Mouse (Mus musculus) layer of hippocampus, postnatal 14 days (tissue): ENCODE measurements around the gene Cyb5r2. TPM values are rescaled to one million over a fixed set of nuclear protein-coding genes. Genes with fewer than 3 reads are reported as not detected.

Source experiments
- DNase-seq, 2 experiments: peaks; one replicate each; pipeline ENCODE4 v3.0.0; 2021 to 2022; ENCODE audit warnings: low spot score in 2 of 2, mixed read lengths in 1 of 2
- total RNA-seq, 2 experiments: library from RNA; stranded (reverse); gene quantifications; 2 replicates each; pipeline ENCODE4 v1.2.3; 2021

The Cyb5r2 gene
- total RNA-seq, 2 experiments from 2014 or later: not detected

DNA sequence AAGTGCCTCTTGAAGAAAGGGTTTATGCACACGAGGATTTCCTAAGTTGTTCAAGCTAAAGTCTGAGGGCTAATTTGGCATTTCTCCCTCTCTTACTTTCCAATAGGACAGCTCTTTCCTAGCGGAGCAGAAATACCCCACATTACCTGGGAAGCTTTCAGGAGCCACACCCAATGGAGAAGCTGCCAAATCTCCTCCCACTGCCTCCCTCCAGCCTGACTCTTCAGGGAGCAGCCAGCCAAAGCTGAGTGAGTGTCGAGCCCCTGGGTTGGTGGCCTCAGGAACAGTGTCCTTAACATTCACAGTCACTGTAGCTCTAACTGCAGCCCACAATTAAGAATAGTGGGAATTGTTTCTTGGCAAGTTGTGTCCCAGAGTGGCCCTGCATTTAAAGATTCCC is 30.3 kb downstream of the Cyb5r2 start:
- no peak for DNase-seq

DNA sequence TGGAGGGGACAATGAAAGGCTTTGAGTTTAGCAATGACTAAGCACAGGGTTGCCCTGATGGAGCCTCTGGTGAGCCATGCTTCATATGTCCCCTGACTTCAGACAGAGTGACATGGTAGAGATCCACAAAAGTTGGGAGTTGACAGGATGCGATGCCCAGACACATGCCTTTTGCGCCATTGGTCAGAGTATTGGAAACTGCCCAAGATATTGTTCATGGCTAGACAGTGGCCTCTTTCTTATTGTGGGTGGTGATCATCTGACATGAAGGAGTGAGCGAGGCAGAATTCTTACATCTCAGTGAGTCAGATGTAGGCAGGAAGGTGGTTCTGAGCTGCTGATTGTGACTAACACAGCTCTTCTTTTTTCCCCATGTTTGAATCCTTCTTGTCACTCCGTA is 35.3 kb downstream of the Cyb5r2 start:
- no peak for DNase-seq

DNA sequence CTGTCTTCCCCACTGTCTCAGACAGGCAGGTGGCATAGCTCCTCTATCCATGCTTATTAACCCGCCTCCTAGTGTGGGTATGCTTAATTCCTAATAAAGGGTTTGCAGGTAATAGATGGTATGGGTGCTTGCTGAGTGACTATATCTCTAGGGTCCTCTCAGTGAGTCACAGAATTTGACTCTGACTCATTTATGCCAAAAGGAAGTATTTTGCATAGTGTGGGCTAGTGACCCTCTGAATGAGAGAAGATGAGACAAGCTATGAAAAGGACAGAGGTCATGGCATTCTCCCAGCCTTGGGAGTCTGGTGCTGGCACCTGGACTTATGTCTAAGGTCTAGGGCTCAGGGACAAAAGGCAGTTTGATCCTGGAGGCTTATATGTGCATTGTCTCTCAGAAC is 37.1 kb downstream of the Cyb5r2 start:
- no peak for DNase-seq

DNA sequence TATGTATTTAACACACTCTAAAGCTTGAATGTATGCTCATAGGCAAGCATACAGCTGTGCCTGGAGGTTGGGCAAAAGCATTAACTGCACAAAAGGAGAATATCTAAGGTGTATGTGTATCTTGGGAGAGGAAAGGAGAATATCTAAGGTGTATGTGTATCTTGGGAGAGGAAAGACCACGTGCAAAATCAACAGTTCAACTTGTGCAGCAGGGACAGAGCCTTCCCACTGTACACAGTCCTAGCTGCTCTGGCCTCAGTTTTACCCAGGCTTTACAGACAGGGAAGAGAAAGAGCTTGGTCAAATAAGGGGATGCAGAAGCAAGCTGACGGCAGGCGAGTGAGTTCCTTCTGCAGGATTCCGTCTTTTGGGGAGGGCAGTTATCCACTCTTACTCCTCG is 43.8 kb downstream of the Cyb5r2 start:
- no peak for DNase-seq

- DNase-seq: peak in 1 of 2 experiments; percentile 19
Measured at GRCm38 (mm10) chr7:107712743-107713142, 45.1 kb downstream of the Cyb5r2 start.

DNA sequence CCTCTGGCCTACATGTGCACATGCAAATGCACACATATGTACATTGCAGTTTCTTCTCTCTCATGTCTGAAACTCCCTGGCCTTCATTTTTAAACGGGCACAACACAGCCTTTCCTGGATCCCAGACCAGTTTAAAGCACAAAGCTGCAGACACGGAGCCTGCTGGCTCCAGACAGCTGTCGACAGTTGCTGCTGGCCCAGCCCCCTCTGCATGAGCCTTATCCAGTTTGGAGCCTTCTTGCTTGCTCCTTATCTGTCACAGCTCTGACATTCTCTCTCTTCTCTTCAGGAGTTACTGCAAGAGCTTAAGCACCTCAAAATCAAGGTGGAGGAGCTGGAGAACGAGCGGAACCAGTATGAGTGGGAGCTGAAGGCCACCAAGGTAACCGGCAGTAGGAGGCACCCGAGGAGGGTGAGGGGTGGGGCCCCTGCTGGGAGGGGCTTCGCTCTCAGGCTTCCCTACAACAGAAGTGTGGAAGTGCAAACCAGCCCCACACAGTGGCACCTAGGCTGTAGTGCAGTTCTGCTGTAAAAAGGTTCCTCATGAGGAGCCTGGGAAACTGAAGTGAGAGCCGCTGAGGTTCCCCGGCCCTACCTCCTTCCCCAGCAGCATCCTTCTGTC is 49.2 kb downstream of the Cyb5r2 start:
- peak; percentile 37 to 64 for DNase-seq

DNA sequence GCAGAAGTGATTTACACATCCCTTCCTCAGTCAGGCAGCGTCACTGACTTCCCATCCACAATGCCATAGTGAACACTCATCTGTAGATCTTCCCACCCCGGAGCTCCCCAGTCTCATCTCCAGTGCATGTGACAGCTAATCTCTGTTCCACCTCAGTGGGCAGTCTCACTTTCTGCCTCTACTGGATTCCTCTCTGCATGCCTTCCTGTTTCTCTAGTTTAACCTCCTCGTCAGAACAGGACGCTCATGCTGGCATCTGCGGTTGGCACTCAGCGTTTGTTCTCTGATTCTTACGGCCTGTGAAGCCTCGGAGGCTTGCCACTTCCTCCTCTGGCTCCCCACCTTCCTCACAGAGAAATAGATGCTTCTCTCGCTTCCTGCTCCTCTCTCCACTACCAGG is 50.2 kb downstream of the Cyb5r2 start:
- DNase-seq: no peak

DNA sequence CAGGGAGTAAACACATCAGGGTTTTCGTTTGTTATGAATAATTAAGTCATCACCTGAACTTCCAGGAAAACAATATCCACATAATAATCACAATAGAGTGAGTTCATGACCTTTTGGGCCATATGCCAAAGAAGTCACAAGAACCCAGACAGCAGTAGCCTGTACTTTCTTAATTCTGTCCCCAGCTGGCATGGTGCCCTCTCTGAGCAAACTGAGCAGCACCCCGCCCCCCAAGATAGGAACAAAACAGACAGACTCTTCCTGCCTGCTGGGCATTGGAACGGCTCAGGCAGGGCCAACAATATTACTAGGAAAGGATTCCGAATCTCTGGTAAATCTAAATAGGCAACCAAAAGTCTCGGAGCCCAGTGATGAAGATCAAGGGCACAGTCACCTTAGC is 51.9 kb downstream of the Cyb5r2 start:
- no peak for DNase-seq

DNA sequence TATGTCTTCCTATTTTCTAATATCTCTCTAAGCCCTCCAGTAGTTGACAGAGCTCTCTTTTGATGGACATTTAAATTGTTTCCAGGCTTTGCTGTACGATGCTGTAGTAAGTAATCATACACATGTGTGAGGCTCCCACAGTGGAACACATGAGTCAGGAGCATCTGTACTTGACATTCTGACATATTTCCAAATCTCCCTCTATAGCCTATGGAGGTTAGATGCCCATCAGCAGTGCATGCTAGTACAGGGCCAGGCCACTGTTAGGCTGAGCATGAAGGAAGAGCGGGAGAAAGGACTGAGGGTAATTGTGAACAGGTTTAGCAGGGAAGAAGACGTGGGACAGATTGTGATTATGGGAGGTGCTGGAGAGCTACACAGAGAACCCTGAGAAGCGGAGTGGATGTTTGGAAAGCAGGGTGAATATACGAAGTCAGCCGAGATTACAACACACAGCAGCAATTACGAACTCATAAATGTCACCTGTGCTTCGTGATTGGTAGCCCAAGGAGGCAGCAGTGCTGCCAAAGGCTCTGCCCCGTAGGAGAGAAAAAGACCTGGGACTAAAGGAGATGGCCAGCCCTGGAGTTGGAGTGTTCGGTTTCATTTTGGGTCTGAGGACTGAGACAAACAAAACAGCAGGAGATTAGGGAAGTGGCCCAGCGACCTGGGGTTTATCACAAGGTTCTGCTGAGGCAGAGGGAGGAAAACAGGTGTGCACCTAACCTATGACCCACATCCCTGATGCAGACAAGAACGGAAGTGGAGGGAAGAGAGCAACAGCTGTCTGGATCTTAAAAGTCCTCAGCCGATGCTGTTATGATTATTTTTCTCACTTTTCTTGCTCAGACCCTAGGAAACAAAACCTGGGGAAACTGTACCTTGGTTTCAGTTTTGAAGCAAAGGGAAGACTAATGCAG is 55.1 kb downstream of the Cyb5r2 start:
- no peak for DNase-seq

GRCm38 (mm10) chr7:107700646-107701045 is 57.2 kb downstream of the Cyb5r2 start:
- DNase-seq: no peak

GRCm38 (mm10) chr7:107699926-107700325 is 57.9 kb downstream of the Cyb5r2 start:
- no peak for DNase-seq

Other genes with a start within 250 kb of the Cyb5r2 start
- gene Olfml1, start 190.6 kb downstream of the Cyb5r2 start, total RNA-seq: 10 to 100 TPM in 1 of 2 experiments, 1 to 10 TPM in 1; 9.2 to 10.3 TPM
- 1 to 10 TPM; 4.3 to 5.9 TPM for gene Ppfibp2, start 162.8 kb downstream of the Cyb5r2 start, total RNA-seq
- not detected for gene 5330417H12Rik, start 132.9 kb downstream of the Cyb5r2 start, total RNA-seq
- gene Ovch2, start 43.2 kb upstream of the Cyb5r2 start, total RNA-seq: not detected
- not detected for gene Olfr467, start 54.2 kb upstream of the Cyb5r2 start, total RNA-seq
- not detected for gene Olfr469, start 67.5 kb upstream of the Cyb5r2 start, total RNA-seq
- not detected for gene Olfr470, start 89.5 kb upstream of the Cyb5r2 start, total RNA-seq
- gene Olfr472, start 139.9 kb upstream of the Cyb5r2 start, total RNA-seq: not detected
- gene Olfr473, start 172.4 kb upstream of the Cyb5r2 start, total RNA-seq: not detected
- not detected for gene Olfr474, start 196.6 kb upstream of the Cyb5r2 start, total RNA-seq
- not detected for gene Olfr476, start 206.8 kb upstream of the Cyb5r2 start, total RNA-seq
- not detected for gene Olfr477, start 228.7 kb upstream of the Cyb5r2 start, total RNA-seq